ENCODE assay signal across 31 mouse cellular contexts in the genomic region with DNA sequence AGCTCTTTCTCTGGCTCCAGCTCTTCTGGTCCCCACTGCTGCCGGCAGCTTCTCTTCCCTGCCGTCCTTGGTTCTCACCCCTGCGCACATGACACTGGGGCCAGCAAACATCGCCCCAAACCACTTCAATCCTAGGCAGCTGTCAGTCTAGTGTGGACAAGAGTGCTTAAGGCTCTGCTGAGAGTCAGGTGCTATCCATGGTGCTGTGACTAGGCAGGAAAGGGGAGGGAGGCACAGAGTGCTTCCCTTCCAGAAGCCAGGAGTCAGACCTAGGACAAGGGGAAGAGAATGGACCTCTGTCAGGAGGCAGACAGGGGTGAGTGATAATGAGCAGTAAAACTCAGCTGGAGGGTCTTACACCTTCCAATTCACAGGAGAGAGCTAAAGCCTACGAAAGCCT.
DNase-seq lines count a peak whose midpoint lies in the region; ATAC-seq and TF ChIP-seq lines count a peak whose summit lies in the region.
"Had no signal": no experiment of that assay in that cellular context is flagged by ENCODE, and none has a peak within 500 bp of the region (broad histone marks: within the 10 kb centered on the region; RNA-seq: fewer than 3 reads in every experiment).

No protein-coding gene starts in this region.

- H3K36me3 ChIP-seq in forebrain, embryonic 14.5 days (ENCODE audit: control insufficient read depth, insufficient read depth, low read length): no peaks in the 10 kb centered on the region
- H3K36me3 ChIP-seq in forebrain, embryonic 11.5 days (ENCODE audit: control insufficient read depth, insufficient read depth, low read length): no peaks in the 10 kb centered on the region
- no peaks in the 10 kb centered on the region for H3K36me3 ChIP-seq in hindbrain, postnatal 0 days (ENCODE audit: insufficient read depth, low read length)
- no peaks in the 10 kb centered on the region for H3K36me3 ChIP-seq in hindbrain, embryonic 16.5 days (ENCODE audit: control insufficient read depth, insufficient read depth, low read length)
- no peaks in the 10 kb centered on the region for H3K36me3 ChIP-seq in midbrain, embryonic 15.5 days (replicated peaks)
- H3K36me3 ChIP-seq in midbrain, embryonic 10.5 days: no peaks in the 10 kb centered on the region
- H3K36me3 ChIP-seq in neural tube, embryonic 15.5 days: no peaks in the 10 kb centered on the region
- H3K36me3 ChIP-seq: embryonic facial prominence, embryonic 12.5 days; forebrain, embryonic 12.5 days; heart, embryonic 13.5 days; hindbrain, embryonic 12.5 days; intestine, embryonic 15.5 days; limb, embryonic 12.5 days; liver, embryonic 15.5 days; midbrain, embryonic 12.5 days; stomach, embryonic 15.5 days had no signal

- H3K9me3 ChIP-seq in forebrain, embryonic 14.5 days (replicated peaks; ENCODE audit: control insufficient read depth, low read length): no peaks in the 10 kb centered on the region
- H3K9me3 ChIP-seq in forebrain, embryonic 11.5 days (ENCODE audit: control insufficient read depth, low read length): no peaks in the 10 kb centered on the region
- no peaks in the 10 kb centered on the region for H3K9me3 ChIP-seq in hindbrain, postnatal 0 days (ENCODE audit: low read length)
- no peaks in the 10 kb centered on the region for H3K9me3 ChIP-seq in hindbrain, embryonic 16.5 days (ENCODE audit: control insufficient read depth, low read length)
- no peaks in the 10 kb centered on the region for H3K9me3 ChIP-seq in midbrain, embryonic 15.5 days
- H3K9me3 ChIP-seq in midbrain, embryonic 10.5 days (replicated peaks): no peaks in the 10 kb centered on the region
- no peaks in the 10 kb centered on the region for H3K9me3 ChIP-seq in neural tube, embryonic 15.5 days (replicated peaks)
- H3K9me3 ChIP-seq: embryonic facial prominence, embryonic 12.5 days; forebrain, embryonic 12.5 days; hindbrain, embryonic 12.5 days; intestine, embryonic 15.5 days; limb, embryonic 12.5 days; liver, embryonic 15.5 days; midbrain, embryonic 12.5 days; stomach, embryonic 15.5 days had no signal

- H3K4me2 ChIP-seq in forebrain, embryonic 14.5 days (ENCODE audit: low read length): no peak overlapping the region
- no peak overlapping the region for H3K4me2 ChIP-seq in forebrain, embryonic 11.5 days (ENCODE audit: low read depth, low read length, severe bottlenecking)
- no peak overlapping the region for H3K4me2 ChIP-seq in hindbrain, postnatal 0 days (ENCODE audit: low read depth, low read length)
- no peak overlapping the region for H3K4me2 ChIP-seq in hindbrain, embryonic 16.5 days (ENCODE audit: low read length)
- H3K4me2 ChIP-seq in midbrain, embryonic 15.5 days: no peak overlapping the region
- H3K4me2 ChIP-seq in neural tube, embryonic 15.5 days: no peak overlapping the region
- H3K4me2 ChIP-seq: embryonic facial prominence, embryonic 12.5 days; forebrain, embryonic 12.5 days; heart, embryonic 13.5 days; hindbrain, embryonic 12.5 days; intestine, embryonic 15.5 days; limb, embryonic 12.5 days; liver, embryonic 15.5 days; midbrain, embryonic 12.5 days; stomach, embryonic 15.5 days had no signal

- peak overlapping the region; percentile 23; the same call in 1 of the 2 replicates for H3K27ac ChIP-seq in forebrain, embryonic 14.5 days (ENCODE audit: low read depth, low read length)
- no peak overlapping the region for H3K27ac ChIP-seq in forebrain, embryonic 11.5 days (ENCODE audit: low read depth, low read length)
- peak overlapping the region; percentile 26; the same call in 1 of the 2 replicates for H3K27ac ChIP-seq in hindbrain, postnatal 0 days
- H3K27ac ChIP-seq in hindbrain, embryonic 16.5 days (ENCODE audit: low read depth, low read length): no peak overlapping the region; the same call in 1 of the 2 replicates
- peak overlapping the region; percentile 20; the same call in 1 of the 2 replicates for H3K27ac ChIP-seq in midbrain, embryonic 15.5 days
- H3K27ac ChIP-seq in midbrain, embryonic 10.5 days (replicated peaks): no peak overlapping the region
- H3K27ac ChIP-seq in neural tube, embryonic 15.5 days (replicated peaks): peak overlapping the region; percentile 45; the same call in 1 of the 2 replicates
- H3K27ac ChIP-seq: embryonic facial prominence, embryonic 12.5 days; forebrain, embryonic 12.5 days; gastrocnemius, adult 2 months; heart, embryonic 13.5 days; hindbrain, embryonic 12.5 days; intestine, embryonic 15.5 days; left cerebral cortex, adult 2 months; limb, embryonic 12.5 days; liver, embryonic 15.5 days; midbrain, embryonic 12.5 days; stomach, embryonic 15.5 days had no signal

- H3K9ac ChIP-seq in forebrain, embryonic 14.5 days (ENCODE audit: low read length): no peak overlapping the region
- H3K9ac ChIP-seq in forebrain, embryonic 11.5 days (ENCODE audit: low read length): no peak overlapping the region
- H3K9ac ChIP-seq in hindbrain, postnatal 0 days (replicated peaks; ENCODE audit: low read length): no peak overlapping the region
- no peak overlapping the region for H3K9ac ChIP-seq in hindbrain, embryonic 16.5 days (ENCODE audit: low read depth, low read length)
- no peak overlapping the region for H3K9ac ChIP-seq in midbrain, embryonic 15.5 days
- H3K9ac ChIP-seq in neural tube, embryonic 15.5 days (replicated peaks): no peak overlapping the region
- H3K9ac ChIP-seq: embryonic facial prominence, embryonic 12.5 days; forebrain, embryonic 12.5 days; heart, embryonic 13.5 days; hindbrain, embryonic 12.5 days; intestine, embryonic 15.5 days; limb, embryonic 12.5 days; liver, embryonic 15.5 days; midbrain, embryonic 12.5 days; stomach, embryonic 15.5 days had no signal

- no peak overlapping the region for H3K4me3 ChIP-seq in forebrain, embryonic 14.5 days (ENCODE audit: low read depth, low read length)
- no peak overlapping the region for H3K4me3 ChIP-seq in forebrain, embryonic 11.5 days (ENCODE audit: low read depth, low read length)
- no peak overlapping the region for H3K4me3 ChIP-seq in hindbrain, postnatal 0 days (ENCODE audit: low read length)
- no peak overlapping the region for H3K4me3 ChIP-seq in hindbrain, embryonic 16.5 days (ENCODE audit: low read length)
- H3K4me3 ChIP-seq in midbrain, embryonic 15.5 days: no peak overlapping the region
- no peak overlapping the region for H3K4me3 ChIP-seq in midbrain, embryonic 10.5 days
- no peak overlapping the region for H3K4me3 ChIP-seq in neural tube, embryonic 15.5 days (replicated peaks)
- H3K4me3 ChIP-seq: embryonic facial prominence, embryonic 12.5 days; forebrain, embryonic 12.5 days; gastrocnemius, adult 2 months; heart, embryonic 13.5 days; hindbrain, embryonic 12.5 days; intestine, embryonic 15.5 days; layer of hippocampus, adult 2 months; left cerebral cortex, adult 2 months; limb, embryonic 12.5 days; liver, embryonic 15.5 days; midbrain, embryonic 12.5 days; stomach, embryonic 15.5 days had no signal

- peaks cover 28% of the 10 kb centered on the region for H3K4me1 ChIP-seq in forebrain, embryonic 14.5 days (ENCODE audit: control insufficient read depth, insufficient read depth, low read length)
- H3K4me1 ChIP-seq in forebrain, embryonic 11.5 days (replicated peaks; ENCODE audit: control insufficient read depth, insufficient read depth, low read length): peaks cover 7% of the 10 kb centered on the region
- H3K4me1 ChIP-seq in hindbrain, postnatal 0 days (ENCODE audit: insufficient read depth, low read length): peaks cover 26% of the 10 kb centered on the region
- peaks cover 27% of the 10 kb centered on the region for H3K4me1 ChIP-seq in hindbrain, embryonic 16.5 days (ENCODE audit: control insufficient read depth, insufficient read depth, low read depth, low read length)
- H3K4me1 ChIP-seq in midbrain, embryonic 15.5 days: peaks cover 26% of the 10 kb centered on the region
- H3K4me1 ChIP-seq in midbrain, embryonic 10.5 days: peaks cover 28% of the 10 kb centered on the region
- peaks cover 28% of the 10 kb centered on the region for H3K4me1 ChIP-seq in neural tube, embryonic 15.5 days
- H3K4me1 ChIP-seq: embryonic facial prominence, embryonic 12.5 days; heart, embryonic 13.5 days; limb, embryonic 12.5 days; liver, embryonic 15.5 days; stomach, embryonic 15.5 days had no signal

- DNase-seq in forebrain, embryonic 14.5 days (ENCODE audit: low spot score): no peak
- no peak for DNase-seq in forebrain, embryonic 11.5 days (ENCODE audit: low spot score)
- DNase-seq in hindbrain, postnatal 0 days (ENCODE audit: low spot score): no peak
- no peak for DNase-seq in midbrain, embryonic 10.5 days (ENCODE audit: low spot score)
- DNase-seq in urinary bladder, postnatal 10 days (ENCODE audit: low spot score): no peak
- DNase-seq: adrenal gland, adult 8-10 months; B cell, adult 2 months; cerebellum, adult 8-10 months; gastrocnemius, adult 2 months; gastrocnemius, postnatal 36 days; heart, adult 18-20 months; heart, postnatal 14 days; kidney, adult 2 months; kidney, postnatal 36 days; retina, postnatal 1 day; right cerebral cortex, postnatal 14 days had no signal

- no peak for ATAC-seq in forebrain, embryonic 14.5 days
- no peak for ATAC-seq in forebrain, embryonic 11.5 days (replicated peaks; ENCODE audit: low FRiP score)
- no peak for ATAC-seq in hindbrain, postnatal 0 days
- ATAC-seq in hindbrain, embryonic 16.5 days: no peak
- no peak for ATAC-seq in midbrain, embryonic 15.5 days (replicated peaks)
- no peak for ATAC-seq in neural tube, embryonic 15.5 days (ENCODE audit: low FRiP score)
- ATAC-seq: intestine, embryonic 15.5 days had no signal

- H3K27me3 ChIP-seq in forebrain, embryonic 14.5 days (replicated peaks; ENCODE audit: control insufficient read depth, insufficient read depth, low read length): no peaks in the 10 kb centered on the region
- no peaks in the 10 kb centered on the region for H3K27me3 ChIP-seq in forebrain, embryonic 11.5 days (ENCODE audit: control insufficient read depth, insufficient read depth, low read length)
- no peaks in the 10 kb centered on the region for H3K27me3 ChIP-seq in hindbrain, postnatal 0 days (ENCODE audit: insufficient read depth, low read length)
- no peaks in the 10 kb centered on the region for H3K27me3 ChIP-seq in hindbrain, embryonic 16.5 days (replicated peaks; ENCODE audit: control insufficient read depth, insufficient read depth, low read length)
- no peaks in the 10 kb centered on the region for H3K27me3 ChIP-seq in midbrain, embryonic 15.5 days (replicated peaks)
- H3K27me3 ChIP-seq in midbrain, embryonic 10.5 days (ENCODE audit: low read depth, poor library complexity, severe bottlenecking): peaks cover 9% of the 10 kb centered on the region
- no peaks in the 10 kb centered on the region for H3K27me3 ChIP-seq in neural tube, embryonic 15.5 days (replicated peaks)
- H3K27me3 ChIP-seq: CH12.LX; embryonic facial prominence, embryonic 12.5 days; forebrain, embryonic 12.5 days; heart, embryonic 13.5 days; intestine, embryonic 15.5 days; limb, embryonic 12.5 days; liver, embryonic 15.5 days; midbrain, embryonic 12.5 days; stomach, embryonic 15.5 days had no signal

- 81% methylated on average over 5 of the region's 5 CpGs for WGBS in forebrain, embryonic 14.5 days
- WGBS in forebrain, embryonic 11.5 days: 80% methylated on average over 5 of the region's 5 CpGs
- 67% methylated on average over 5 of the region's 5 CpGs for whole genome bisulfite sequencing in hindbrain, postnatal 0 days
- WGBS in hindbrain, embryonic 16.5 days: 70% methylated on average over 5 of the region's 5 CpGs
- 75% methylated on average over 5 of the region's 5 CpGs for WGBS in midbrain, embryonic 15.5 days
- WGBS in midbrain, embryonic 10.5 days: 81% methylated on average over 5 of the region's 5 CpGs
- 64% methylated on average over 5 of the region's 5 CpGs for WGBS in neural tube, embryonic 15.5 days

- no peak for TF ChIP-seq CTCF in hindbrain, postnatal 0 days (IDR thresholded peaks at IDR 0.05; ENCODE audit: low read depth)

Comparison
In these comparisons a context has a peak if more than half of its experiments do, and no peak if none do; other contexts are left out.
1. H3K27ac ChIP-seq: peak in forebrain, embryonic 14.5 days (single experiment), hindbrain, postnatal 0 days (single experiment), midbrain, embryonic 15.5 days (single experiment) and neural tube, embryonic 15.5 days (single experiment); none in forebrain, embryonic 11.5 days (single experiment), hindbrain, embryonic 16.5 days (single experiment) and midbrain, embryonic 10.5 days (single experiment).